Mouse (Mus musculus) myocyte (in vitro differentiated cells): ENCODE data around the gene Olfr414.

ENCODE experiments used
- CEBPB ChIP-seq: IDR thresholded peaks from 2 replicates; pipeline ENCODE4 v1.6.1; 2011; ENCODE audit warnings: mild to moderate bottlenecking, moderate library complexity; ENCODE audit not compliant: poor library complexity, insufficient read depth, severe bottlenecking
- E2F4 ChIP-seq: IDR thresholded peaks from one replicate; pipeline ENCODE4 v1.6.1; 2011; ENCODE audit warnings: mild to moderate bottlenecking, control low read depth, moderate library complexity; ENCODE audit not compliant: insufficient read depth
- MAX ChIP-seq: IDR thresholded peaks from one replicate; pipeline ENCODE4 v1.6.1; 2011; ENCODE audit warnings: low read depth, mild to moderate bottlenecking, control low read depth
- MYOD1 ChIP-seq, 3 experiments: IDR thresholded peaks; one replicate each; pipeline ENCODE4 v1.6.1; 2011; ENCODE audit warnings: control low read depth in 2 of 3, low read depth in 2 of 3, mild to moderate bottlenecking in 2 of 3, moderate library complexity in 1 of 3; ENCODE audit not compliant: insufficient read length in 2 of 3, control insufficient read depth in 1 of 3
- POLR2A ChIP-seq: IDR thresholded peaks from one replicate; pipeline ENCODE4 v1.6.1; 2011; ENCODE audit warnings: low read depth, mild to moderate bottlenecking, control low read depth, moderate library complexity; ENCODE audit not compliant: insufficient read length
- POLR2AphosphoS2 ChIP-seq: IDR thresholded peaks from one replicate; pipeline ENCODE4 v1.6.1; 2011; ENCODE audit warnings: low read depth, control low read depth; ENCODE audit not compliant: insufficient read length
- TCF12 ChIP-seq: IDR thresholded peaks from one replicate; pipeline ENCODE4 v1.6.1; 2011; ENCODE audit warnings: mild to moderate bottlenecking, control low read depth; ENCODE audit not compliant: poor library complexity, insufficient read depth, severe bottlenecking
- USF1 ChIP-seq: IDR thresholded peaks from one replicate; pipeline ENCODE4 v1.6.1; 2011; ENCODE audit warnings: low read depth, mild to moderate bottlenecking, control low read depth, moderate library complexity

GRCm38 (mm10) chr1:174465385-174465784 is 41.5 kb downstream of the Olfr414 start:
- TF ChIP-seq POLR2A (no peak), CEBPB (no peak), POLR2AphosphoS2 (no peak), MYOD1 (IDR thresholded peaks at IDR 0.05; ENCODE audit: control insufficient read depth in 1 of 3, insufficient read length in 2 of 3, low read depth in 2 of 3) (no peak), E2F4 (no peak), MAX (no peak), USF1 (no peak), TCF12 (no peak)
